Mouse (Mus musculus) kidney, postnatal 0 days (tissue): Measurements from ENCODE around the gene Ppm1g. TPM values are rescaled to one million over a fixed set of nuclear protein-coding genes. Genes with fewer than 3 reads are reported as not detected.

Experiments
- ATAC-seq: fragments of 200-750 bp; cut with Nextera tagmentation; replicated peaks from 2 replicates; pipeline ENCODE4 v1.8.0; 2017; ENCODE audit warnings: low read depth, moderate number of reproducible peaks, moderate TSS enrichment, moderate library complexity; ENCODE audit not compliant: low FRiP score
- DNase-seq: peaks from one replicate; pipeline ENCODE4 v3.0.0-alpha.2; 2016; ENCODE audit warnings: low spot score
- H3K27ac ChIP-seq: fragments of 300-500 bp; sonication (generic); 2 replicates; pipeline ENCODE4 v1.5.1; 2014; ENCODE audit warnings: mild to moderate bottlenecking
- H3K27me3 ChIP-seq: fragments of 300-500 bp; sonication (generic); 2 replicates; pipeline ENCODE4 v1.6.1; 2014; ENCODE audit warnings: low read length, mixed read lengths; ENCODE audit not compliant: insufficient read depth
- H3K36me3 ChIP-seq: fragments of 300-500 bp; sonication (generic); 2 replicates; pipeline ENCODE4 v1.6.1; 2014; ENCODE audit warnings: low read length, mixed read lengths; ENCODE audit not compliant: insufficient read depth
- H3K4me1 ChIP-seq: fragments of 300-500 bp; sonication (generic); replicated peaks from 2 replicates; pipeline ENCODE4 v1.6.1; 2014; ENCODE audit warnings: antibody characterized with exemption, low read length, mixed read lengths; ENCODE audit not compliant: insufficient read depth
- H3K4me2 ChIP-seq: fragments of 300-500 bp; sonication (generic); 2 replicates; pipeline ENCODE4 v1.6.1; 2014; ENCODE audit warnings: mild to moderate bottlenecking, low read length, moderate library complexity, mixed read lengths
- H3K4me3 ChIP-seq: fragments of 300-500 bp; sonication (generic); replicated peaks from 2 replicates; pipeline ENCODE4 v1.5.1; 2014; ENCODE audit warnings: low read depth, low read length
- H3K9ac ChIP-seq: fragments of 300-500 bp; sonication (generic); 2 replicates; pipeline ENCODE4 v1.6.1; 2014; ENCODE audit warnings: low read depth, low read length
- H3K9me3 ChIP-seq: fragments of 300-500 bp; sonication (generic); replicated peaks from 2 replicates; pipeline ENCODE4 v1.6.1; 2016; ENCODE audit warnings: low read length, inconsistent platforms, mixed read lengths
- CTCF ChIP-seq: IDR thresholded peaks from 2 replicates; pipeline ENCODE4 v1.5.1; 2016; ENCODE audit warnings: antibody characterized with exemption, low read depth, mild to moderate bottlenecking, moderate library complexity
- WGBS: fragments of 180-500 bp; shearing (Covaris S2); extraction: QIAGEN DNeasy Blood & Tissue Kit; methylation state at CpG from one replicate; pipeline ENCODE4 v1.1.7; 2014; 5-methylcytosine and 5-hydroxymethylcytosine counted together
- polyA plus RNA-seq: library from polyadenylated mRNA; unstranded; fragments of >200 nt; fragmentation: Nextera tagmentation; extraction: Ambion mirVana; gene quantifications from 2 replicates; pipeline ENCODE4 v1.2.1, GENCODE M21; 2015

Ppm1g gene
- polyA plus RNA-seq, 1 experiment from 2014 or later: 85.4 TPM

DNA sequence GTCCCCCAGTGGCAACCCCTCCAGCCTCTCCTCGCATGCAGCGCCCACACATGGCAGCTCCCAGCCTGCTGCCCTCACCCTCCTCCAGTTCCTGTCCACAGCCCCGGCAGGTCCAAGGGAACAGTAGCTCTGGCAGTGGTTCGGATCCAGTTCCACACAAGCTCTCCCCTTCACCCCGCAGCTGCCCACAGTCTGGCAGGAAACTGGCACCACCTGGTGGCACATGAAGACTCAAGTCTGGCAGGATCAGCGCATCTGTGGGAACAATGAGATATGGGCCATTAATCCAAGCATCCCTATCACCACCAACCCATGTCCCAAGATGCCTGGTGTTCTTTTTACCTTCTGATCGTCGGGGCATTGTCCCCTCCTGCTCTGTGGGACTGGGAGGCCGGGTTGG, 20.6 kb downstream of the Ppm1g start:
- H3K27me3 ChIP-seq: no peaks in the 10 kb centered on the region
- H3K36me3 ChIP-seq: peaks cover 45% of the 10 kb centered on the region
- TF ChIP-seq CTCF: peak; percentile 62
- DNase-seq: peak; percentile 76
- peaks cover 9% of the 10 kb centered on the region; the same call in 1 of the 2 replicates for H3K4me1 ChIP-seq
- H3K27ac ChIP-seq: no peak overlapping the region
- 0 out of 2 replicates have a peak, but pooled peaks cover 3% of the 10 kb centered on the region for H3K9me3 ChIP-seq
- H3K4me3 ChIP-seq: no peak overlapping the region
- H3K4me2 ChIP-seq: no peak overlapping the region
- H3K9ac ChIP-seq: 0 out of 2 replicates have a peak overlapping the region, but pooled peaks have one; percentile 29
- WGBS: 66% methylated on average over 9 of the region's 9 CpGs
- no peak for ATAC-seq

DNA sequence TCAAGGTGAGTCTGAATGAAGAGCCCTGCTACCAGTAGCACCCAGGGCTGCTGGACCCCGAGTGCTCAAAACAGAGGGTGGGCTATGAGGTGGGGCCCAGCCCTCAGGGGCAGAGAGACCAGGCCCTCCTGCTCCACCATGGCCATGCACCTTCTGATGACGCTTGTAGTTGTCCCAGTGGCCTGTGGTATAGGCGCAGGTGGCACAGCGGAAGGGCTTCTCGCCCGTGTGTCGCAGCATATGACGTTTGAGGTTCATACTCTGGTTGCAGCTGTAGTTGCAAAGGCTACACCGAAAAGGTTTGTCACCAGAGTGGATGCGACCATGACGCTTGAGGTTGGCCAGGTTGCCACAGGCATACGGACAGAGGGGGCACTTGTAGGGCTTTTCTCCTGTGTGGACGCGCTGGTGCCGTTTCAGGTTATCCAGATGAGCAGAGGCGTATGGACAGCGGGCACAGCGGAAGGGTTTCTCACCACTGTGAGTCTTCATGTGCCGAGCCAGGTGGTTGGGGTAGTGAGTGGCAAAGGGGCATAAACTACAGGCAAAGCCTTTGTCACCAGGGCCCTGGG, 21.1 kb downstream of the Ppm1g start:
- Histone ChIP-seq H3K4me1 (peaks cover 9% of the 10 kb centered on the region; the same call in 1 of the 2 replicates), H3K4me3 (no peak overlapping the region), H3K27ac (no peak overlapping the region), H3K36me3 (peaks cover 45% of the 10 kb centered on the region), H3K9me3 (0 out of 2 replicates have a peak, but pooled peaks cover 3% of the 10 kb centered on the region), H3K9ac (no peak overlapping the region), H3K4me2 (no peak overlapping the region), H3K27me3 (no peaks in the 10 kb centered on the region)
- ATAC-seq (no peak), DNase-seq (no peak)
- WGBS: 92% methylated on average over 19 of the region's 19 CpGs
- no peak for TF ChIP-seq CTCF

DNA sequence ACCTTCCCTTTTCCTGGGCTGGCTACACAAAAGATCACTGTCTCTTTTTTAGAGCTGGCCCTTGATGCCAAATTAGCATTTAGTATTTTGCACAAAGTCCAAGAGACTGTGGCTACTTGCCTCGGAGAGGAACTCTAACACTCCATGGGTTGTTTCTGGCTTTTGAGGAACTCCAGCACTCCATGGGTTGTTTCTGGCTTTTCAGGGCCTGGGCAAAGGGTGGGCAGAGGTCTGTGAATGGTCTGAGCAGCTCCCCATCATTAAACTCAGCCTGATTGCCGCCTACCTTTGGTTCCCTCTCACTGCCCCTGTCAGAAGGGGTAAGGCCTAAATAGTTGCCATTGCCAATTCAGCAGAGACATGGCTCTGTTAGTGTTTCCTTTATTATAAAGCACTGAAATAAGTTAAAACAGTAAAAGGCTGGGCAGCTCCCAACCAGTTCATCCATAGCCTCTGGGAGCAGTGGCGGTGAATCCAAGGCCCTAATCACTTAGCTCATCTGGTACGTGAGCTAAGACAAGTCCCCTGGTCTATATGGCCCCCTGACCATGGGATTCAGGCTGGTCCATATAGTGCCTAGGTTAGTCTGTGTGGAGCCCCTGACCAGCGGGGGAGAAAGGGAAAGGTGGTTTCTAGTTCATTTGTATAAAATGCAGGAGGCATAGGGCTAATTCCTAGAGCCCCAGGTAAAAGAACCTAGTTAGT, 21.7 kb downstream of the Ppm1g start:
- no peak for TF ChIP-seq CTCF
- 87% methylated on average over 5 of the region's 5 CpGs for WGBS
- no peak overlapping the region for H3K27ac ChIP-seq
- 0 out of 2 replicates have a peak, but pooled peaks cover 3% of the 10 kb centered on the region for H3K9me3 ChIP-seq
- peaks cover 13% of the 10 kb centered on the region; the same call in 1 of the 2 replicates for H3K4me1 ChIP-seq
- no peak overlapping the region for H3K9ac ChIP-seq
- H3K27me3 ChIP-seq: no peaks in the 10 kb centered on the region
- DNase-seq (no peak), ATAC-seq (no peak)
- H3K36me3 ChIP-seq: peaks cover 45% of the 10 kb centered on the region
- no peak overlapping the region for H3K4me3 ChIP-seq
- no peak overlapping the region for H3K4me2 ChIP-seq

DNA sequence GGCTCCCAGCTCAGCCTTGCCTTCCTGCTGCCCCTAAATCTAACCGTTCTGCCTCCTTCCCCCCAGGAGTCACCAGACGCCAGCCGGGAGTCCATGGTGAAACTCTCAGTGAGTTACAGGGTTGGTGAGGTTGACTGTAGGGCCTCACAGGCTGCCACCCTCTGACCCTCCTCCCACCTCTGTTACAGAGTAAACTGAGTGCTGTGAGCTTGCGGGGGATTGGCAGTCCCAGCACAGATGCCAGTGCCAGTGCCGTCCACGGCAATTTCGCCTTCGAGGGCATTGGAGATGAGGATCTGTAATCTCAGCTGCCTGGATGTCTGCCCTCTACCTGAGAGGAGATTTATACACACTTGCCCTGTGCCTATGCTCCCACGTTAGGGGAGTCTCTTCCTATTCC, 22.3 kb downstream of the Ppm1g start:
- no peak for DNase-seq
- Histone ChIP-seq H3K27ac (no peak overlapping the region), H3K9me3 (0 out of 2 replicates have a peak, but pooled peaks cover 3% of the 10 kb centered on the region), H3K9ac (no peak overlapping the region), H3K4me3 (no peak overlapping the region), H3K4me1 (peaks cover 13% of the 10 kb centered on the region; the same call in 1 of the 2 replicates), H3K27me3 (no peaks in the 10 kb centered on the region), H3K36me3 (peaks cover 45% of the 10 kb centered on the region), H3K4me2 (no peak overlapping the region)
- no peak for TF ChIP-seq CTCF
- WGBS: 73% methylated on average over 9 of the region's 9 CpGs
- no peak for ATAC-seq

DNA sequence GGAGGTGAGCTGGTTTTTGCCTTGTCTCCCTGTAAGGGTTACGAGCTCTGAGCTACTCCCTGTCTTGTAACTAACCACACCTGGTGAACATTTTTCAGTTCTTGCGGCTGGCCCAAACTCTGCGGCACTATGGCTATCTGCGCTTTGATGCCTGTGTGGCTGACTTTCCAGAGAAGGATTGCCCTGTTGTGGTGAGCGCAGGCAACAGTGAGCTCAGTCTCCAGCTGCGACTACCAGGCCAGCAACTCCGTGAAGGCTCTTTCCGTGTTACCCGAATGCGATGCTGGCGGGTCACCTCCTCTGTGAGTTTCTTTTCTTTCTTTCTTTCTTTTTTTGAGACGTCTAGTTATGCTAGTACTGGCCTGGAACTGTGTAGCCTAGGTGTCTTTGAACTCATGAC, 23.4 kb downstream of the Ppm1g start:
- no peak overlapping the region for H3K9ac ChIP-seq
- DNase-seq (no peak), ATAC-seq (no peak)
- H3K27ac ChIP-seq: no peak overlapping the region
- H3K36me3 ChIP-seq: peaks cover 45% of the 10 kb centered on the region
- WGBS: 95% methylated on average over 12 of the region's 12 CpGs
- H3K4me1 ChIP-seq: peaks cover 15% of the 10 kb centered on the region; the same call in 1 of the 2 replicates
- H3K9me3 ChIP-seq: 0 out of 2 replicates have a peak, but pooled peaks cover 3% of the 10 kb centered on the region
- H3K27me3 ChIP-seq: no peaks in the 10 kb centered on the region
- H3K4me2 ChIP-seq: no peak overlapping the region
- TF ChIP-seq CTCF: no peak
- H3K4me3 ChIP-seq: no peak overlapping the region

DNA sequence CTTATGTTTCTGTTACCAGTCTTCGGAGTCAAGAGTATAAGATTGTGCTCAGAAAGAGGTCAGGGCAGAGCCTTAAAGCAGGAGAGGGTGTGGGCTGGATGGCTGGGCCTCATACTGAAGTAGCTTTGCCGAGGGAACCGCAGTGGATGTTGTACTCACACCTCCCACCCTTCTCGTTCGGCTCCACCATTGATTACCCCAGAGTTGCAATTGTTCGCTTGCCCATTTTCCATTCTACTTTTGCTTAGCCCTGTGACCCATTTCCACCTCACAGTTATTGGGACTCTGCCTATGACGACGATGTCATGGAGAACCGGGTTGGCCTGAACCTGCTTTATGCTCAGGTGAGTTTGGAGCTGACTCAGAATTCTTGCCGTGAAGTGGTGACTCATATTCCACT, 24.3 kb downstream of the Ppm1g start:
- ATAC-seq (no peak), DNase-seq (no peak)
- Histone ChIP-seq H3K4me3 (no peak overlapping the region), H3K27me3 (no peaks in the 10 kb centered on the region), H3K36me3 (peaks cover 46% of the 10 kb centered on the region), H3K27ac (no peak overlapping the region), H3K9me3 (0 out of 2 replicates have a peak, but pooled peaks cover 3% of the 10 kb centered on the region), H3K4me1 (peaks cover 20% of the 10 kb centered on the region; the same call in 1 of the 2 replicates), H3K4me2 (no peak overlapping the region), H3K9ac (no peak overlapping the region)
- TF ChIP-seq CTCF: no peak
- 90% methylated on average over 10 of the region's 10 CpGs for WGBS
